Mouse (Mus musculus): Measurements from ENCODE around the gene Sec16b. TPM values are rescaled to one million over a fixed set of nuclear protein-coding genes. Genes with fewer than 3 reads are reported as not detected.

Gene Sec16b
- polyA plus RNA-seq (2012; ENCODE audit: insufficient read depth, insufficient read length, missing spikeins): 1.4 and 2.5 TPM in 2 replicates

GRCm38 (mm10) chr1:157506522-157506921 is at the start of gene Sec16b:
Sec16b (plus strand) TSS chr1:157506728.
- peak within 1 kb of the TSS; percentile 52 for H3K27ac ChIP-seq (replicated peaks; ENCODE audit: low read depth, low read length)
- H3K4me3 ChIP-seq (ENCODE audit: insufficient read depth, low read depth, low read length): peak within 1 kb of the TSS; percentile 8; the same call in 1 of the 2 replicates
- H3K4me1 ChIP-seq (ENCODE audit: control insufficient read depth, insufficient read depth, insufficient read length, low read length): peaks cover 2% of the 10 kb centered on the region; the same call in 1 of the 2 replicates

- no peak overlapping the region for H3K27ac ChIP-seq (replicated peaks; ENCODE audit: low read depth, low read length)
- 0 out of 2 replicates have a peak, but pooled peaks cover 5% of the 10 kb centered on the region for H3K4me1 ChIP-seq (ENCODE audit: control insufficient read depth, insufficient read depth, insufficient read length, low read length)
- no peak overlapping the region for H3K4me3 ChIP-seq (ENCODE audit: insufficient read depth, low read depth, low read length)
Measured at GRCm38 (mm10) chr1:157457789-157458188, 48.7 kb upstream of the Sec16b start.

GRCm38 (mm10) chr1:157458421-157459208 is 47.9 kb upstream of the Sec16b start, which contains the start of gene Cryzl2:
Cryzl2 (plus strand) TSS chr1:157458577.
- Histone ChIP-seq H3K4me3 (ENCODE audit: insufficient read depth, low read depth, low read length) (peak within 1 kb of the TSS; percentile 53), H3K27ac (replicated peaks; ENCODE audit: low read depth, low read length) (no peak within 1 kb of the TSS; the same call in 1 of the 2 replicates), H3K4me1 (ENCODE audit: control insufficient read depth, insufficient read depth, insufficient read length, low read length) (0 out of 2 replicates have a peak, but pooled peaks cover 5% of the 10 kb centered on the region)

GRCm38 (mm10) chr1:157459904-157460303 is 46.6 kb upstream of the Sec16b start:
- Histone ChIP-seq H3K4me3 (ENCODE audit: insufficient read depth, low read depth, low read length) (no peak overlapping the region), H3K4me1 (ENCODE audit: control insufficient read depth, insufficient read depth, insufficient read length, low read length) (0 out of 2 replicates have a peak, but pooled peaks cover 5% of the 10 kb centered on the region), H3K27ac (replicated peaks; ENCODE audit: low read depth, low read length) (no peak overlapping the region)

GRCm38 (mm10) chr1:157461276-157461675 is 45.3 kb upstream of the Sec16b start:
- Histone ChIP-seq H3K27ac (replicated peaks; ENCODE audit: low read depth, low read length) (no peak overlapping the region), H3K4me1 (ENCODE audit: control insufficient read depth, insufficient read depth, insufficient read length, low read length) (0 out of 2 replicates have a peak, but pooled peaks cover 5% of the 10 kb centered on the region), H3K4me3 (ENCODE audit: insufficient read depth, low read depth, low read length) (no peak overlapping the region)

- H3K27ac ChIP-seq (replicated peaks; ENCODE audit: low read depth, low read length): no peak overlapping the region
- H3K4me1 ChIP-seq (ENCODE audit: control insufficient read depth, insufficient read depth, insufficient read length, low read length): 0 out of 2 replicates have a peak, but pooled peaks cover 5% of the 10 kb centered on the region
- H3K4me3 ChIP-seq (ENCODE audit: insufficient read depth, low read depth, low read length): no peak overlapping the region
Measured at GRCm38 (mm10) chr1:157462336-157462735, 44.2 kb upstream of the Sec16b start.

- no peak overlapping the region for H3K27ac ChIP-seq (replicated peaks; ENCODE audit: low read depth, low read length)
- H3K4me1 ChIP-seq (ENCODE audit: control insufficient read depth, insufficient read depth, insufficient read length, low read length): no peaks in the 10 kb centered on the region
- H3K4me3 ChIP-seq (ENCODE audit: insufficient read depth, low read depth, low read length): no peak overlapping the region
Measured at GRCm38 (mm10) chr1:157465194-157465593, 41.3 kb upstream of the Sec16b start.

- Histone ChIP-seq H3K4me1 (ENCODE audit: control insufficient read depth, insufficient read depth, insufficient read length, low read length) (no peaks in the 10 kb centered on the region), H3K4me3 (ENCODE audit: insufficient read depth, low read depth, low read length) (no peak overlapping the region), H3K27ac (replicated peaks; ENCODE audit: low read depth, low read length) (no peak overlapping the region)
Measured at GRCm38 (mm10) chr1:157467866-157468265, 38.7 kb upstream of the Sec16b start.

GRCm38 (mm10) chr1:157470761-157471386 is 35.7 kb upstream of the Sec16b start:
- no peaks in the 10 kb centered on the region for H3K4me1 ChIP-seq (ENCODE audit: control insufficient read depth, insufficient read depth, insufficient read length, low read length)
- no peak overlapping the region for H3K4me3 ChIP-seq (ENCODE audit: insufficient read depth, low read depth, low read length)
- H3K27ac ChIP-seq (replicated peaks; ENCODE audit: low read depth, low read length): no peak overlapping the region

- H3K4me3 ChIP-seq (ENCODE audit: insufficient read depth, low read depth, low read length): no peak overlapping the region
- H3K27ac ChIP-seq (replicated peaks; ENCODE audit: low read depth, low read length): no peak overlapping the region
- no peaks in the 10 kb centered on the region for H3K4me1 ChIP-seq (ENCODE audit: control insufficient read depth, insufficient read depth, insufficient read length, low read length)
Measured at GRCm38 (mm10) chr1:157472716-157473115, 33.8 kb upstream of the Sec16b start.

- Histone ChIP-seq H3K4me3 (ENCODE audit: insufficient read depth, low read depth, low read length) (no peak overlapping the region), H3K4me1 (ENCODE audit: control insufficient read depth, insufficient read depth, insufficient read length, low read length) (no peaks in the 10 kb centered on the region), H3K27ac (replicated peaks; ENCODE audit: low read depth, low read length) (no peak overlapping the region)
Measured at GRCm38 (mm10) chr1:157474865-157475264, 31.7 kb upstream of the Sec16b start.

GRCm38 (mm10) chr1:157476231-157476630 is 30.3 kb upstream of the Sec16b start:
- H3K27ac ChIP-seq (replicated peaks; ENCODE audit: low read depth, low read length): no peak overlapping the region
- H3K4me1 ChIP-seq (ENCODE audit: control insufficient read depth, insufficient read depth, insufficient read length, low read length): no peaks in the 10 kb centered on the region
- no peak overlapping the region for H3K4me3 ChIP-seq (ENCODE audit: insufficient read depth, low read depth, low read length)

GRCm38 (mm10) chr1:157480090-157480489 is 26.4 kb upstream of the Sec16b start:
- Histone ChIP-seq H3K4me1 (ENCODE audit: control insufficient read depth, insufficient read depth, insufficient read length, low read length) (no peaks in the 10 kb centered on the region), H3K4me3 (ENCODE audit: insufficient read depth, low read depth, low read length) (no peak overlapping the region), H3K27ac (replicated peaks; ENCODE audit: low read depth, low read length) (no peak overlapping the region)

- no peak overlapping the region for H3K27ac ChIP-seq (replicated peaks; ENCODE audit: low read depth, low read length)
- no peak overlapping the region for H3K4me3 ChIP-seq (ENCODE audit: insufficient read depth, low read depth, low read length)
- no peaks in the 10 kb centered on the region for H3K4me1 ChIP-seq (ENCODE audit: control insufficient read depth, insufficient read depth, insufficient read length, low read length)
Measured at GRCm38 (mm10) chr1:157480901-157481300, 25.6 kb upstream of the Sec16b start.

GRCm38 (mm10) chr1:157481666-157482065 is 24.9 kb upstream of the Sec16b start:
- no peak overlapping the region for H3K4me3 ChIP-seq (ENCODE audit: insufficient read depth, low read depth, low read length)
- H3K27ac ChIP-seq (replicated peaks; ENCODE audit: low read depth, low read length): no peak overlapping the region
- H3K4me1 ChIP-seq (ENCODE audit: control insufficient read depth, insufficient read depth, insufficient read length, low read length): no peaks in the 10 kb centered on the region
